Mouse (Mus musculus): ENCODE data around the gene Cog4. TPM values are rescaled to one million over a fixed set of nuclear protein-coding genes. Genes with fewer than 3 reads are reported as not detected.
"Not testable (repeated sequence)": the region's sequence is repeated elsewhere in the genome, so short reads cannot be mapped to it uniquely, and the experiment has no call there.

Cog4 gene
- polyA plus RNA-seq, 1 experiment from 2014 or later, result 75.6 TPM

- Histone ChIP-seq H3K9me3 (replicated peaks; ENCODE audit: control insufficient read depth, low read length) (no peaks in the 10 kb centered on the region), H3K9ac (replicated peaks; ENCODE audit: low read length) (no peak overlapping the region), H3K27me3 (ENCODE audit: control insufficient read depth, insufficient read depth, low read length) (no peaks in the 10 kb centered on the region), H3K4me1 (ENCODE audit: control insufficient read depth, insufficient read depth, low read length) (no peaks in the 10 kb centered on the region), H3K4me3 (ENCODE audit: low read depth, low read length) (no peak overlapping the region), H3K27ac (replicated peaks; ENCODE audit: low read depth, low read length) (no peak overlapping the region), H3K4me2 (ENCODE audit: low read depth, low read length) (no peak overlapping the region), H3K36me3 (replicated peaks; ENCODE audit: control insufficient read depth, insufficient read depth, low read depth, low read length) (peaks cover 9% of the 10 kb centered on the region)
- WGBS, result 92% methylated on average over 4 of the region's 5 CpGs
- no peak for ATAC-seq (replicated peaks; ENCODE audit: insufficient number of reproducible peaks, low FRiP score, low TSS enrichment, low read depth)
- DNase-seq (ENCODE audit: low spot score), result no peak
Observed at GRCm38 (mm10) chr8:110856760-110857461, 10.5 kb downstream of the Cog4 start.

GRCm38 (mm10) chr8:110859651-110860501 lies 13.5 kb downstream of the Cog4 start:
- ATAC-seq (replicated peaks; ENCODE audit: insufficient number of reproducible peaks, low FRiP score, low TSS enrichment, low read depth) (no peak), DNase-seq (ENCODE audit: low spot score) (peak; percentile 46)
- Histone ChIP-seq H3K27me3 (ENCODE audit: control insufficient read depth, insufficient read depth, low read length) (no peaks in the 10 kb centered on the region), H3K27ac (replicated peaks; ENCODE audit: low read depth, low read length) (no peak overlapping the region), H3K4me1 (ENCODE audit: control insufficient read depth, insufficient read depth, low read length) (no peaks in the 10 kb centered on the region), H3K36me3 (replicated peaks; ENCODE audit: control insufficient read depth, insufficient read depth, low read depth, low read length) (no peaks in the 10 kb centered on the region; the same call in 1 of the 2 replicates), H3K9ac (replicated peaks; ENCODE audit: low read length) (no peak overlapping the region), H3K4me3 (ENCODE audit: low read depth, low read length) (no peak overlapping the region), H3K9me3 (replicated peaks; ENCODE audit: control insufficient read depth, low read length) (no peaks in the 10 kb centered on the region), H3K4me2 (ENCODE audit: low read depth, low read length) (no peak overlapping the region)
- 86% methylated on average over 7 of the region's 7 CpGs for WGBS

DNA sequence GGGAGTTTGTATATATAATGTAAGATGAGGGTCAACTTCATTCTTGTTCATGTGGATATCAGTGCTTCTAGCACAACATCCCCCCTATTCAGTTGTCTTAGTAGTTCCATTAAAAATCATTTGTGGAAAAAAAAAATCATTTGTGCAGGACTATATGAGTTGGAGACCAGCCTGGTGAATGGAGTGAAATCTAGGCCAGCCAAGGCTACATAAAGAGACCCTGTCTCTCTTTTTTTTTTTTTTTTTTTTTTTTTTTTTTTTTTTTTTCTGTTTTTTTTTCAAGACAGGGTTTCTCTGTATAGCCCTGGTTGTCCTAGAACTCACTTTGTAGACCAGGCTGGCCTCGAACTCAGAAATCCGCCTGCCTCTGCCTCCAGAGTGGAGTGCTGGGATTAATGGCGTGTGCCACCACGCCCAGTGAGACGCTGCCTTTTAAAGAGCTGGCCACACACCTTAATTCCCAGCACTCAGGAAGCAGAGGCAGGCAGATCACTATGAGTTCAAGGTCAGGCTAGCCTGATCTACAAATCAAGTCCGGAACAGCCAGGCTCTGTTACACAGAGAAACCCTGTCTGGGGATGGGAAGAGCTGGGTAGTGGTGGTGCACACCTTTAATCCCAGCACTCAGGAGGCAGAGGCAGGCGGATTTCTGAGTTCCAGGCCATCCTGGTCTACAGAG lies 15.1 kb downstream of the Cog4 start:
- not testable (repeated sequence) for DNase-seq (ENCODE audit: low spot score); H3K27me3 ChIP-seq (ENCODE audit: control insufficient read depth, insufficient read depth, low read length); H3K9me3 ChIP-seq (replicated peaks; ENCODE audit: control insufficient read depth, low read length); H3K27ac ChIP-seq (replicated peaks; ENCODE audit: low read depth, low read length); ATAC-seq (replicated peaks; ENCODE audit: insufficient number of reproducible peaks, low FRiP score, low TSS enrichment, low read depth); H3K4me2 ChIP-seq (ENCODE audit: low read depth, low read length); H3K4me1 ChIP-seq (ENCODE audit: control insufficient read depth, insufficient read depth, low read length); H3K36me3 ChIP-seq (replicated peaks; ENCODE audit: control insufficient read depth, insufficient read depth, low read depth, low read length); H3K9ac ChIP-seq (replicated peaks; ENCODE audit: low read length); H3K4me3 ChIP-seq (ENCODE audit: low read depth, low read length)
- WGBS, result 98% methylated on average over 7 of the region's 7 CpGs

DNA sequence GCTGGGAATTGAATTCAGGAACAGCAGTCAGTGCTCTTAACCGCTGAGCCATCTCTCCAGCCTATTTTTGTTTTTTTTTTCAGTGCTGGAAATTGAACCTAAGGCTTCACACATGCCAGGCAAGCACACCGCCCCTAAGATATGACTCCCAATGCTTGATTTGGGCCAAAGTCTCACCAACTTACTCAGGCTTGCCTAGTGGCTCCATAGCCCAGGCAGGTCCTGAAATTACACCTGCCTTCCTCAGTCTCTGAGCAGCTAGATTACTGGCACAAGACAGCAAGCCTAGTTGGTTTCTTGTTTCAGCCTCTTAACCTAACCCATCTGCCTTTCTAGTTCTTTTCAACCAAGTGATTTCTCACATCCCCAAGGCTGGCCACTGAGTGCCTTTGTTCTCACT lies 24.1 kb downstream of the Cog4 start:
- H3K9ac ChIP-seq (replicated peaks; ENCODE audit: low read length), result no peak overlapping the region
- no peaks in the 10 kb centered on the region for H3K4me1 ChIP-seq (ENCODE audit: control insufficient read depth, insufficient read depth, low read length)
- no peak overlapping the region for H3K27ac ChIP-seq (replicated peaks; ENCODE audit: low read depth, low read length)
- no peak overlapping the region for H3K4me3 ChIP-seq (ENCODE audit: low read depth, low read length)
- no peaks in the 10 kb centered on the region for H3K9me3 ChIP-seq (replicated peaks; ENCODE audit: control insufficient read depth, low read length)
- no peak for DNase-seq (ENCODE audit: low spot score)
- H3K36me3 ChIP-seq (replicated peaks; ENCODE audit: control insufficient read depth, insufficient read depth, low read depth, low read length), result peaks cover 8% of the 10 kb centered on the region
- no peak for ATAC-seq (replicated peaks; ENCODE audit: insufficient number of reproducible peaks, low FRiP score, low TSS enrichment, low read depth)
- WGBS, result 96% methylated on average over 2 of the region's 2 CpGs
- no peak overlapping the region for H3K4me2 ChIP-seq (ENCODE audit: low read depth, low read length)
- no peaks in the 10 kb centered on the region for H3K27me3 ChIP-seq (ENCODE audit: control insufficient read depth, insufficient read depth, low read length)

DNA sequence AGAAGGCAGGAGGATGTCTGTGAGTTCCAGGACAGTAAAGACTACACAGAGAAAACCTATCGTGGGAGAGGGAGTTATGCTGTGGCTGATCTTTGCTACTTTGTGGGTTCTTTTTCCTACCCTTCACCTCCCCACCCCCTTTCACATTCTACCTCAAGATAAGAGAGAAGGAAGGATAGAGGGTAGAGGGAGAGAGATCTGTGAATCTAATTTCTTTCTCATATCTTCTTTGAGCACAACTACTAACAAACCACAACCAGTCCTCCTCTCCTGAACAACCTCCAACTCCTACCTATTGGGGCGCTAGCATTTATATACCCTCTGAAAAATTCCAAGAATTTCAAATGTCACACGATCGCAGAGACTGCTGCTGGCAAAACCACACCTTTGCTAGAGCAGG lies 31.5 kb downstream of the Cog4 start:
- Histone ChIP-seq H3K4me3 (ENCODE audit: low read depth, low read length) (no peak overlapping the region), H3K9ac (replicated peaks; ENCODE audit: low read length) (no peak overlapping the region), H3K36me3 (replicated peaks; ENCODE audit: control insufficient read depth, insufficient read depth, low read depth, low read length) (peaks cover 8% of the 10 kb centered on the region), H3K4me2 (ENCODE audit: low read depth, low read length) (no peak overlapping the region), H3K4me1 (ENCODE audit: control insufficient read depth, insufficient read depth, low read length) (no peaks in the 10 kb centered on the region), H3K9me3 (replicated peaks; ENCODE audit: control insufficient read depth, low read length) (no peaks in the 10 kb centered on the region), H3K27ac (replicated peaks; ENCODE audit: low read depth, low read length) (no peak overlapping the region), H3K27me3 (ENCODE audit: control insufficient read depth, insufficient read depth, low read length) (no peaks in the 10 kb centered on the region)
- DNase-seq (ENCODE audit: low spot score) (no peak), ATAC-seq (replicated peaks; ENCODE audit: insufficient number of reproducible peaks, low FRiP score, low TSS enrichment, low read depth) (no peak)
- WGBS, result 90% methylated on average over 4 of the region's 4 CpGs

DNA sequence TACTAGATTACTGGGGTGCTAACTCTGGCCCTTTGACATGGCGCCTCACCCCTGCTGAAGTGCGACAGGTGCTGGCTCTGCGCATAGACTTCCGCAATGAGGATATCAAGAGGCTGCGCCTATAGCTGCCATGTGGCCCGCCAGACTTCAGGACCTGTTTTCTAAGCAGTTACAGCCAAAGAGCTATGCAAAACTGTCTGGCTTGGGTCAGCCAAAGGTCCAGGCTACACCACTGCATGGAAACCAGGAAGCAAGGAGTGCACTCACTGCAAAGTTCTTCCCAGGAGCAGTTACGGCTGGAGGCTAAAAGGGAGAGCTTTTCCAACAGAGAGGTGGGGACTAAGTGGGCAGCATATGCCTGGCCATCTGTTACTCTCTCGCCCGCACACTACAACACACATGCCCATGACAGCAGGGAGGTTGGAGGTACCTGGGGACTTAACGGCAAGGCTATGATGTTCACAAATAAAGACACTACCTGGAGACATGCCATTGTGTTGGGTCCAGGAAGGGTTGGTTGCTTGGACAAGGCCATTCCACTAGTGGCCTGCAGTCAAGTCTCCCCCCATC lies 35.4 kb downstream of the Cog4 start:
- 90% methylated on average over 10 of the region's 10 CpGs for WGBS
- Histone ChIP-seq H3K4me1 (ENCODE audit: control insufficient read depth, insufficient read depth, low read length) (no peaks in the 10 kb centered on the region), H3K4me3 (ENCODE audit: low read depth, low read length) (no peak overlapping the region), H3K9ac (replicated peaks; ENCODE audit: low read length) (no peak overlapping the region), H3K36me3 (replicated peaks; ENCODE audit: control insufficient read depth, insufficient read depth, low read depth, low read length) (peaks cover 7% of the 10 kb centered on the region), H3K27ac (replicated peaks; ENCODE audit: low read depth, low read length) (no peak overlapping the region), H3K9me3 (replicated peaks; ENCODE audit: control insufficient read depth, low read length) (no peaks in the 10 kb centered on the region), H3K4me2 (ENCODE audit: low read depth, low read length) (no peak overlapping the region), H3K27me3 (ENCODE audit: control insufficient read depth, insufficient read depth, low read length) (no peaks in the 10 kb centered on the region)
- DNase-seq (ENCODE audit: low spot score), result no peak
- no peak for ATAC-seq (replicated peaks; ENCODE audit: insufficient number of reproducible peaks, low FRiP score, low TSS enrichment, low read depth)

DNA sequence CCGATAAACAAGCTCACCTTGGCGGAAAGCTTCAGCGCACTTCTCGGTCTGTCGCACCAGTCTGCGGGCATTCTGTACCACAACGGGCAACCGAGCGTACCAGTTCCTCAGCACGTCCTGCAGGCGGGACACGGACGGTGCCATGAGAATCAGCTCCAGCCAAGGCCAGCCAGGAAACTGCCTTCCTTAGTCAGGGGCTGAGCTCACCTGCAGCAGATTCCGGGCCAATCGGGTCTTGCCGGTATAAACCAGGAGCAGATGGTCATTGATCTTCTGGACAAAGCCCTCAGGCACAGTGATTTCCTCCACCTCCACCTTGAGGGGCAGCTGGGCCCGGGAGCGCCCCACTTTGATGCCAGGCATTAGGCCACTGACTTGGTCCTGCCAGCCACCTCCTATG lies 37.4 kb downstream of the Cog4 start:
- H3K36me3 ChIP-seq (replicated peaks; ENCODE audit: control insufficient read depth, insufficient read depth, low read depth, low read length), result peaks cover 7% of the 10 kb centered on the region

More for the DNA sequence above, 37.4 kb downstream of the Cog4 start:
- Histone ChIP-seq H3K4me3 (ENCODE audit: low read depth, low read length) (no peak overlapping the region), H3K27ac (replicated peaks; ENCODE audit: low read depth, low read length) (no peak overlapping the region), H3K27me3 (ENCODE audit: control insufficient read depth, insufficient read depth, low read length) (no peaks in the 10 kb centered on the region), H3K9me3 (replicated peaks; ENCODE audit: control insufficient read depth, low read length) (no peaks in the 10 kb centered on the region), H3K4me2 (ENCODE audit: low read depth, low read length) (no peak overlapping the region), H3K9ac (replicated peaks; ENCODE audit: low read length) (no peak overlapping the region), H3K4me1 (ENCODE audit: control insufficient read depth, insufficient read depth, low read length) (no peaks in the 10 kb centered on the region)
- DNase-seq (ENCODE audit: low spot score) (no peak), ATAC-seq (replicated peaks; ENCODE audit: insufficient number of reproducible peaks, low FRiP score, low TSS enrichment, low read depth) (no peak)
- 95% methylated on average over 18 of the region's 18 CpGs for WGBS

All from embryonic facial prominence, embryonic 11.5 days (tissue).